20 mouse cellular contexts compared by ENCODE assay signal in genomic region chr19:24012479-24012878, GRCm38 (mm10). TPM values are rescaled to one million over a fixed set of nuclear protein-coding genes. Genes with fewer than 3 reads are reported as not detected.
A peak's percentile ranks its signal among the peaks of the same experiment; 100 is the strongest.
DNase-seq lines count a peak whose midpoint lies in the region; ATAC-seq lines count a peak whose summit lies in the region.
"Had no signal": no experiment of that assay in that cellular context is flagged by ENCODE, and none has a peak within 500 bp of the region (broad histone marks: within the 10 kb centered on the region; RNA-seq: fewer than 3 reads in every experiment).

No protein-coding gene starts in this region.

- no peaks in the 10 kb centered on the region for H3K9me3 ChIP-seq in midbrain, embryonic 11.5 days (ENCODE audit: control insufficient read depth, low read length)
- peaks cover 4% of the 10 kb centered on the region; the same call in 1 of the 2 replicates for H3K9me3 ChIP-seq in midbrain, embryonic 15.5 days
- H3K9me3 ChIP-seq: G1E had no signal

- no peaks in the 10 kb centered on the region for H3K27me3 ChIP-seq in midbrain, embryonic 11.5 days (ENCODE audit: control insufficient read depth, insufficient read depth, low read length)
- H3K27me3 ChIP-seq in midbrain, embryonic 15.5 days (replicated peaks): no peaks in the 10 kb centered on the region
- H3K27me3 ChIP-seq: CH12.LX had no signal

- H3K36me3 ChIP-seq in midbrain, embryonic 11.5 days (ENCODE audit: control insufficient read depth, insufficient read depth, low read length): no peaks in the 10 kb centered on the region
- no peaks in the 10 kb centered on the region for H3K36me3 ChIP-seq in midbrain, embryonic 15.5 days (replicated peaks)
- H3K36me3 ChIP-seq: G1E had no signal

- H3K27ac ChIP-seq in midbrain, embryonic 11.5 days (ENCODE audit: low read depth, low read length): no peak overlapping the region
- H3K27ac ChIP-seq in midbrain, embryonic 15.5 days: no peak overlapping the region

- no peak for ATAC-seq in midbrain, embryonic 11.5 days (ENCODE audit: low FRiP score)
- no peak for ATAC-seq in midbrain, embryonic 15.5 days (replicated peaks)
- ATAC-seq: activated CD4-positive, CD25-positive, alpha-beta regulatory T cell, adult 4 months; CD4-positive, CD25-positive, alpha-beta regulatory T cell, adult 4 months; Patski had no signal

- peak; percentile 79 for DNase-seq in heart, adult 11 months
- no peak for DNase-seq in heart, postnatal 14 days
- DNase-seq in midbrain, embryonic 11.5 days (ENCODE audit: low spot score, missing footprints): peak; percentile 54
- DNase-seq: adrenal gland, adult 2 months; adrenal gland, adult 8-10 months; adrenal gland, postnatal 10 days; adrenal gland, postnatal 14 days; adrenal gland, postnatal 25 days; adrenal gland, postnatal 36 days; B cell, adult 2 months; cerebellum, adult 11 months; cerebellum, adult 11-12 months; cerebellum, adult 18-20 months had no signal

- H3K4me3 ChIP-seq in midbrain, embryonic 11.5 days (ENCODE audit: low read depth, low read length): no peak overlapping the region
- no peak overlapping the region for H3K4me3 ChIP-seq in midbrain, embryonic 15.5 days

- H3K4me2 ChIP-seq in midbrain, embryonic 11.5 days: no peak overlapping the region
- H3K4me2 ChIP-seq in midbrain, embryonic 15.5 days: no peak overlapping the region

- WGBS in midbrain, embryonic 11.5 days: 96% methylated on average over 8 of the region's 8 CpGs
- 97% methylated on average over 8 of the region's 8 CpGs for WGBS in midbrain, embryonic 15.5 days

- H3K4me1 ChIP-seq in midbrain, embryonic 11.5 days (ENCODE audit: control insufficient read depth, insufficient read depth, low read length): peaks cover 11% of the 10 kb centered on the region
- H3K4me1 ChIP-seq in midbrain, embryonic 15.5 days: peaks cover 10% of the 10 kb centered on the region

- intact Hi-C loops in heart, postnatal 14 days (cut with DNase I): no loop called here

- no peak overlapping the region for H3K9ac ChIP-seq in midbrain, embryonic 11.5 days (ENCODE audit: low read length)
- no peak overlapping the region for H3K9ac ChIP-seq in midbrain, embryonic 15.5 days

RNA-seq across cellular contexts. Expression of gene Fam189a2, which starts 18.3 kb away (rescaled TPM):
- 10 to 100 TPM; 51.6 to 55.6 TPM for total RNA-seq in heart, postnatal 14 days (2021)
- polyA plus RNA-seq in midbrain, embryonic 11.5 days (2014; fragmentation: Nextera tagmentation; extraction: Ambion mirVana): 2.6 and 2.8 TPM in 2 replicates
- polyA plus RNA-seq in midbrain, embryonic 15.5 days (2015; fragmentation: Nextera tagmentation; extraction: Ambion mirVana): 1.8 and 2.3 TPM in 2 replicates
- total RNA-seq: CH12.LX, MEL had no signal
- polyA plus RNA-seq: activated CD4-positive, CD25-positive, alpha-beta regulatory T cell, adult 4 months; CD4-positive, CD25-positive, alpha-beta regulatory T cell, adult 4 months; G1E had no signal

Comparison
In these comparisons a context has a peak if more than half of its experiments do, and no peak if none do; other contexts are left out.
1. DNase-seq: peak in heart, adult 11 months (single experiment) and midbrain, embryonic 11.5 days (single experiment); none in heart, postnatal 14 days (0 of 2).